7 mouse cellular contexts compared by ENCODE assay signal in genomic region chr7:56049831-56050321, GRCm38 (mm10). TPM values are rescaled to one million over a fixed set of nuclear protein-coding genes. Genes with fewer than 3 reads are reported as not detected.
DNase-seq lines count a peak whose midpoint lies in the region; ATAC-seq and TF ChIP-seq lines count a peak whose summit lies in the region.

Gene Herc2 (plus strand): TSS chr7:56050196.

- intact Hi-C loops in left cerebral cortex, postnatal 4 days (cut with DNase I): loop anchor here (5.0 kb wide), 1 partner anchor 63 kb away; no protein-coding TSS in a partner anchor

- H3K9ac ChIP-seq in intestine, postnatal 0 days (ENCODE audit: low read depth, low read length): peak within 1 kb of the TSS; percentile 77
- peak within 1 kb of the TSS; percentile 88 for H3K9ac ChIP-seq in midbrain, embryonic 12.5 days (replicated peaks)

- no peaks in the 10 kb centered on the region for H3K9me3 ChIP-seq in embryonic facial prominence, embryonic 10.5 days
- no peaks in the 10 kb centered on the region for H3K9me3 ChIP-seq in intestine, postnatal 0 days (ENCODE audit: control insufficient read depth)
- no peaks in the 10 kb centered on the region for H3K9me3 ChIP-seq in midbrain, embryonic 12.5 days

- H3K36me3 ChIP-seq in embryonic facial prominence, embryonic 10.5 days (replicated peaks): peaks cover 4% of the 10 kb centered on the region
- no peaks in the 10 kb centered on the region for H3K36me3 ChIP-seq in intestine, postnatal 0 days (ENCODE audit: control insufficient read depth, insufficient read depth)
- H3K36me3 ChIP-seq in midbrain, embryonic 12.5 days: no peaks in the 10 kb centered on the region
- H3K36me3 ChIP-seq in small intestine, adult 2 months (ENCODE audit: control insufficient read depth, insufficient read depth, low read length): no peaks in the 10 kb centered on the region; the same call in none of the 2 replicates

- H3K27me3 ChIP-seq in embryonic facial prominence, embryonic 10.5 days (replicated peaks; ENCODE audit: low read depth, poor library complexity, severe bottlenecking): no peaks in the 10 kb centered on the region
- no peaks in the 10 kb centered on the region for H3K27me3 ChIP-seq in intestine, postnatal 0 days (replicated peaks; ENCODE audit: control insufficient read depth, insufficient read depth, low read length)
- no peaks in the 10 kb centered on the region for H3K27me3 ChIP-seq in midbrain, embryonic 12.5 days
- H3K27me3 ChIP-seq in small intestine, adult 2 months (ENCODE audit: control insufficient read depth, insufficient read depth, low read length): no peaks in the 10 kb centered on the region

- under 1% methylated on average over 47 of the region's 47 CpGs for WGBS in embryonic facial prominence, embryonic 10.5 days
- WGBS in intestine, postnatal 0 days: 0% methylated on average over 47 of the region's 47 CpGs
- 0% methylated on average over 47 of the region's 47 CpGs for WGBS in midbrain, embryonic 12.5 days
- WGBS in small intestine, adult 2 months: under 1% methylated on average over 47 of the region's 47 CpGs

- H3K4me3 ChIP-seq in embryonic facial prominence, embryonic 10.5 days: peak within 1 kb of the TSS; percentile 81
- peak within 1 kb of the TSS; percentile 80 for H3K4me3 ChIP-seq in intestine, postnatal 0 days (ENCODE audit: low read depth, low read length)
- H3K4me3 ChIP-seq in midbrain, embryonic 12.5 days: peak within 1 kb of the TSS; percentile 84
- peak within 1 kb of the TSS; percentile 71 for H3K4me3 ChIP-seq in small intestine, adult 2 months (ENCODE audit: low read depth, low read length)

- TF ChIP-seq POLR2A in small intestine, adult 2 months (IDR thresholded peaks at IDR 0.05; ENCODE audit: low read depth, low read length): peak; percentile 98

- peak; percentile 99 for ATAC-seq in intestine, postnatal 0 days
- ATAC-seq in midbrain, embryonic 12.5 days (ENCODE audit: low FRiP score, low read depth): peak; percentile 100

- H3K27ac ChIP-seq in embryonic facial prominence, embryonic 10.5 days (replicated peaks): peak within 1 kb of the TSS; percentile 88
- H3K27ac ChIP-seq in intestine, postnatal 0 days (ENCODE audit: low read depth, low read length): peak within 1 kb of the TSS; percentile 95
- H3K27ac ChIP-seq in midbrain, embryonic 12.5 days (replicated peaks): peak within 1 kb of the TSS; percentile 90
- H3K27ac ChIP-seq in small intestine, adult 2 months (ENCODE audit: insufficient read depth, low read depth, low read length): peak within 1 kb of the TSS; percentile 79

- H3K4me2 ChIP-seq in intestine, postnatal 0 days (replicated peaks; ENCODE audit: low read depth): peak within 1 kb of the TSS; percentile 75
- peak within 1 kb of the TSS; percentile 80 for H3K4me2 ChIP-seq in midbrain, embryonic 12.5 days (replicated peaks)

- peak; percentile 17; the same call in 1 of the 2 replicates for TF ChIP-seq CTCF in intestine, postnatal 0 days (IDR thresholded peaks at IDR 0.05; ENCODE audit: low read depth)
- TF ChIP-seq CTCF in small intestine, adult 2 months (IDR thresholded peaks at IDR 0.05; ENCODE audit: extremely low read depth, insufficient read length, insufficient replicate concordance, low read depth, low read length): no peak

- peaks cover 17% of the 10 kb centered on the region for H3K4me1 ChIP-seq in embryonic facial prominence, embryonic 10.5 days
- H3K4me1 ChIP-seq in intestine, postnatal 0 days (replicated peaks; ENCODE audit: control insufficient read depth, insufficient read depth, low read length): no peaks in the 10 kb centered on the region
- H3K4me1 ChIP-seq in midbrain, embryonic 12.5 days: peaks cover 15% of the 10 kb centered on the region
- peaks cover 6% of the 10 kb centered on the region; the same call in 1 of the 2 replicates for H3K4me1 ChIP-seq in small intestine, adult 2 months (ENCODE audit: control insufficient read depth, insufficient read depth, insufficient read length, low read length)

- peak; percentile 99 for DNase-seq in adrenal gland, postnatal 10 days
- DNase-seq in embryonic facial prominence, embryonic 10.5 days (ENCODE audit: low spot score): peak; percentile 99
- DNase-seq in gonadal fat pad, adult 2 months (ENCODE audit: low read depth): peak; percentile 83
- peak; percentile 99 for DNase-seq in left cerebral cortex, postnatal 4 days

RNA-seq across cellular contexts. Expression of gene Herc2, which starts in this region (rescaled TPM):
- 10 to 100 TPM; 39.4 to 54.3 TPM for total RNA-seq in adrenal gland, postnatal 10 days (2021)
- polyA plus RNA-seq in embryonic facial prominence, embryonic 10.5 days (2016; fragmentation: Nextera tagmentation; extraction: Ambion mirVana): 21.0 and 22.1 TPM in 2 replicates
- polyA plus RNA-seq in gonadal fat pad, adult 2 months (2012; rRNA removed): 21.4 and 23.8 TPM in 2 replicates
- polyA plus RNA-seq in intestine, postnatal 0 days (2015; fragmentation: Nextera tagmentation; extraction: Ambion mirVana): 12.3 and 14.5 TPM in 2 replicates
- 100 to 1,000 TPM; 130 to 131 TPM for total RNA-seq in left cerebral cortex, postnatal 4 days (2021)
- polyA plus RNA-seq in midbrain, embryonic 12.5 days (2016; fragmentation: Nextera tagmentation; extraction: Ambion mirVana): 37.6 and 39.6 TPM in 2 replicates
- polyA plus RNA-seq in small intestine, adult 2 months (2012; rRNA removed): 6.7 and 14.3 TPM in 2 replicates

Comparison
In these comparisons a context has a peak if more than half of its experiments do, and no peak if none do; other contexts are left out.
1. Peak in every context shown above with its lines: DNase-seq, ATAC-seq, H3K4me3 ChIP-seq and H3K27ac ChIP-seq.